Mouse (Mus musculus): ENCODE measurements around the gene Gm20767. TPM values are rescaled to one million over a fixed set of nuclear protein-coding genes. Genes with fewer than 3 reads are reported as not detected.

Gm20767 gene
- polyA plus RNA-seq (2017; shearing (Covaris generic)), result not detected

GRCm38 (mm10) chr13:120139946-120140345 lies at the start of gene Gm20767:
Gene Gm20767 (plus strand): TSS chr13:120140246.

GRCm38 (mm10) chr13:120172133-120172532 lies 32.1 kb downstream of the Gm20767 start, which contains the start of gene Gm21818:
Gene Gm21818 (plus strand): TSS chr13:120172433.

Other genes with a start within 250 kb of the Gm20767 start
- gene Tcstv1, start 245.5 kb upstream of the Gm20767 start, polyA plus RNA-seq (2017; shearing (Covaris generic)), result not detected
- gene Gm21761, start 211.0 kb upstream of the Gm20767 start, polyA plus RNA-seq (2017; shearing (Covaris generic)), result not detected
- gene B020031M17Rik, start 189.4 kb upstream of the Gm20767 start, polyA plus RNA-seq (2017; shearing (Covaris generic)), result not detected
- not detected for gene Gm36079, start 113.2 kb upstream of the Gm20767 start, polyA plus RNA-seq (2017; shearing (Covaris generic))
- gene Gm21188, start 88.1 kb upstream of the Gm20767 start, polyA plus RNA-seq (2017; shearing (Covaris generic)), result 0.17 TPM
- not detected for gene Gm21818, start 32.2 kb downstream of the Gm20767 start, polyA plus RNA-seq (2017; shearing (Covaris generic))
- not detected for gene Gm21762, start 75.7 kb downstream of the Gm20767 start, polyA plus RNA-seq (2017; shearing (Covaris generic))
- gene Gm21731, start 98.9 kb downstream of the Gm20767 start, polyA plus RNA-seq (2017; shearing (Covaris generic)), result not detected
- not detected for gene AF067061, start 122.9 kb downstream of the Gm20767 start, polyA plus RNA-seq (2017; shearing (Covaris generic))
- gene BC147527, start 160.1 kb downstream of the Gm20767 start, polyA plus RNA-seq (2017; shearing (Covaris generic)), result 85.1 TPM
- not detected for gene Tcstv3, start 176.6 kb downstream of the Gm20767 start, polyA plus RNA-seq (2017; shearing (Covaris generic))